Mouse (Mus musculus) neural tube, embryonic 10.5 days (tissue): ENCODE results near the gene Lingo1.

Experiments used
- DNase-seq: peaks from one replicate; pipeline ENCODE4 v3.0.0-alpha.2; 2017; ENCODE audit warnings: low spot score; ENCODE audit errors: extremely low spot score

The Lingo1 gene

GRCm38 (mm10) chr9:56795721-56796655 is at the start of gene Lingo1:
Lingo1 (minus strand) TSS chr9:56796468.
- DNase-seq = peak; percentile 58

DNA sequence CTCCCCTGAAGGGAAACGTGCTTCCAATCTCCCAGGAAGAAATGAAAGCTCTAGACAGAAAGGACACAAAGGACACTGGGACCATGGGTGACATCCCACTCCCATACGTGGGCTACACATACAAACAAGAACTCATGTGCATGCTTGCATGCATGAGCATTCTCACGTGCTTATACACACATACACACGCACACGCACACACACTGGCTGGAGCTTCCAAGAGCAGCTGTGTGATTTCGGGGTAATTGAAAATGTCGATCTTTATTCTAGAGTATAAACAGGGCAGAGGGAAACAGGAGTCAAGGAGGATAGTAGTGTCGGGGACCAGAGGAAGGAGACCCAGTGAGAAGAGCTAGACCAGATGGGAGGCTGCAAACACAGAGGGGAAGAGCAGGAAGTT is 48.4 kb upstream of the Lingo1 start:
- no peak for DNase-seq

DNA sequence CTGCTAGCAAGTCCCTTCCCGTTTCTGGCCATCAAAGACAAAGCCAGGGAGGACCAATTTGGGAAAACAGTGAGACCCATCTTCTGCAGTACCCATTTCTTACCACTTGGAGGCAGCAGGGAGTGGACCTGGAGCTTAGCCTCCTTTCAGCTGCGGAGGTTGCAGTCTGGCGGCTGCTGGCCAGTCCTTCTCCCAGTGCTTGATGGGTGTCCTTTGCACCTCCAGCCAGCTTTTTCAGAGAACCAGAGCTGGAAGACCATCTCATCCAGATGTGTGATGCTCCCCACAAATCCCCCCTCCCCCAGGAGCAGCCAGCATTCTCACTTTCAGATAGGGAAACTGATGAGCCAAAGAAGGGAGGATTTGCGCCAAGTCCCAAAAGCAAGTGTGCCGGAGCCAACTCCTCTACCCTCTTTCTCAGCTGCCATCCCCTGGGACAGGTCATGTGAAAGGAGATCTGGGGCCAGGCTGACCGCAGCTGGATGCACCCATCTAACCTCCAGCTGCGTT is 47.5 kb upstream of the Lingo1 start:
- peak; percentile 68 for DNase-seq

DNA sequence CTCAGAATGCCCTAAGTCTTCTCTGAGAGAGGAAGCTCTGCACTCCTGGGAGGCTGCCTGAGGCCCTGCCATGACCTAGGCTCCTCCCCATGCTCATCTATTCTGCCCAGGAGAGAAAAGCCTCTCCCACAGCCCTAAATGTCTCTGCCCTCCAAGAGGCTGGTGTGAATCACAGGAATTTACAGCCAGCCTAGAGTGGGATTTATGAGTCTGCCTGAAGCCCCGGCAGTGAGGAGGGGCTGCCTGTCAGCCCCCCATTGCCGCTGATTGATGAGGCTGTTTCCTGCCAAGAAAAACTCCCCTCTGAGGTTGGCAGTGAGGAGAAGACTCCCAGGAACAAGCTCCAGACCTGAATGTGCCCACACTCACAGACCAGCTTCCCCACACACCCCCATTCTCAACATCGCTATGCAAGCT is 46.0 kb upstream of the Lingo1 start:
- DNase-seq = peak; percentile 54

DNA sequence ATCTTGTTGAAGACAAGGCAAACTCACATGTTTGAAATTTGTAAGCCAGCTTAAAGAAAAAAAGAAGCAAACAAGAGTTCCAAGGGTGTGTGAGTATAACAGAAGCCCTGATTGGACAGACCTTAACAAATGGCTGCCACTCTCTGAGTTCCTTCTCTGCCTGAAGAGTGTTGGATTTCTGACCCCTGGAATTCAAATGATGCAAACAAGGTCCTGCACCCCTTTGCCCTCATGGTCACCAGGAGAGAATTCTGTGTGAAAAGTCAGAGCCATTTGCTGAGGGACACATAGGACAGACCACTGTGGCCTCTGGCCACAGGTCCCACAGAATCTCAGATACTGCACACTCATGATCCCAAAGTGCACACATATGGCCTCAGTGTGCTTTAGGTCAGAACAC is 45.6 kb upstream of the Lingo1 start:
- no peak for DNase-seq

DNA sequence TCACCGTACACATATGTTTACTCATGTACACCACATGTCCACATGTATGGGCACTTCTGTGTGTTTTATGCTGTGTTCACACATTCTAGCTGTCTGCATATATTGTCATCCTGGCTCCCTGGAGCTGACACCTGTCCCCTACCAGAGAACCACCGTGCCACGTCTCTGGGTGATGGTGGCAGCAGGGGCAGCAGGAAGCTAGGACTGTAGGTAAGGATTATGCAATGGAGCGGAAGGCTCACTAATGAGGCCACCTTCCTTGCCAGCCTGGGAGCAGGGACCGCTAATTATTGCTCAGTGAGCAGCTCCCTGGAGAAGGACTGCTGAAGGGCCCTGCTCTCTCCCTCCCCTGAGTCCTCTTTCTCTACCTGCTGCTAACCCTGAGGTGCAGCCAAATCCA is 44.5 kb upstream of the Lingo1 start:
- no peak for DNase-seq

DNA sequence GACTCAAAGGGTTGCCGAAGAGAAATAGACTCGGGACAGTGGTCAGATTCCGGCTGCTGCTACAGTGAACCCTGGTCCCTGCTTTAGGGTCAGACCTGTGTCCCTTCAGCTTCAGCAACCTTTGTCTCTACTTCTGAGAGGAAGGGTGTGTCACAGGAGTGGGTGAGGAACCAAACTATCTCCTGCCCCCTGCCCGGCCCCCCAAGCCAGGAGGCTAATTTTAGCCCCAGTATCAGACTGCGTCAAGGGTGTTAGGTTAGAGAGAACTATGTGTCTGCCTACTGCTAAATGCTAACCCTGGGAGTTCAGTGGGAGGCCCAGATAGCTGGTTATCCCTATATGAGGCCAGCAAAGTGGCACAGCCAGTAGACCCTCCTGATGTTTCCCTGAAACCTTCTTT is 38.9 kb upstream of the Lingo1 start:
- DNase-seq = no peak

DNA sequence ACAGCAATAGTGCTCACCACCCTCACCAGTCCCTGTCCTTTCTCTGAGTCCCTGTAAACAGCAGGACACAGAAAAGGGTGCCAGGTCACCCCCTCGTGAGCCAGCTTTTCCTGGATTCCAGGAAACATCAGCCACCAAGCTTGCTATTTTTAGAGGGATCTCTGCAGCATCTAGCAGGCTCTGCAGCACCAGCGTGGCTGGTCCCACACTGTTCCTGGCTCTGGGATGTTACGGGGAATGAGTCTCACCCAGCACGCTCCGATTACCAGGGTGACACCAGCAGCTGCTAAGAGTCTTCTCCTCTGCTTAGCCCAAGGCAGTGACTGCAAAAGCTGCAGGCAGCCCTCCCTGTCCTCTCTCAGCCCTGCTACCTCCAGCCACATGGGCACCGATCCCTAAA is 36.6 kb upstream of the Lingo1 start:
- DNase-seq = no peak

- no peak for DNase-seq
Observed at GRCm38 (mm10) chr9:56831904-56832303, 35.6 kb upstream of the Lingo1 start.

GRCm38 (mm10) chr9:56830162-56830561 is 33.9 kb upstream of the Lingo1 start:
- DNase-seq = no peak

GRCm38 (mm10) chr9:56828841-56829240 is 32.6 kb upstream of the Lingo1 start:
- DNase-seq = no peak

GRCm38 (mm10) chr9:56828146-56828545 is 31.9 kb upstream of the Lingo1 start:
- no peak for DNase-seq

GRCm38 (mm10) chr9:56825476-56826213 is 29.4 kb upstream of the Lingo1 start:
- DNase-seq = peak; percentile 48

DNA sequence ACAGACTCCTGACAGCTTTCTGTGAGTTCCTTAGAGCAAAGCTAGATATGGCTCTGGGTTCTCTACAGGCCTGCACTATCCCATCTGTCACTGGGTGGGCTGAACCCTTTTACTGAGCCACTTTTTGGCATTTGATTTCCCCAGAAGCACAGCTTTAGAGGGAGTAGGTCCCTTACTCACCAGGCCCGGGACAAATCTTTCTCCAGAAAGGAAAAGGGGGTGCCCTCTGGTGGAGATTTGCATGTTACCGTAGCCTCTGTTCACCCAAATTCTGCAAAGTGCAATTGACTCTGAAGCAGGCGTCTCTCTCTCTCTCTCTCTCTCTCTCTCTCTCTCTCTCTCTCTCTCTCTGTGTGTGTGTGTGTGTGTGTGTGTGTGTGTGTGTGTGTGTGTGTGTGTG is 28.6 kb upstream of the Lingo1 start:
- DNase-seq = peak; percentile 39

GRCm38 (mm10) chr9:56810916-56811315 is 14.6 kb upstream of the Lingo1 start:
- DNase-seq = no peak

- no peak for DNase-seq
Observed at GRCm38 (mm10) chr9:56807990-56808389, 11.7 kb upstream of the Lingo1 start.

DNA sequence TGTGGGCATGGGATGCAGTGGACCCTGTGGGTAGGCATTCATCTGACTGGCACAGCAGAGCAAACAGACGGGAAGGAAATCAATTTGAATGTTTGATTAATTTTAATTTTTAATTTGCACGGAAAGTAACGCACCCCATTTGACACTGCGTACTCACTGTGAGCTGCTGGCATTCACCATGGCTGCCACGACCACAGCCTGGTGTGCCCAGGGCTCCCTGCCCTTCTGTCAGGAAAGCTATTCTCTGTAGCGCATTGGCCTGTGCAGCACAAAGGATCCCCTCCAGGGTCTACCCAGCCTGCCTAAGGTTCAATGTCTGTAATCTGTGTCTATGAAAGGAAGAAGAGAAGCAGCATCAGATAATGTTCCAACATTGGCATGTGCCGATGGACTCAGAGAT is 6.9 kb upstream of the Lingo1 start:
- no peak for DNase-seq

DNA sequence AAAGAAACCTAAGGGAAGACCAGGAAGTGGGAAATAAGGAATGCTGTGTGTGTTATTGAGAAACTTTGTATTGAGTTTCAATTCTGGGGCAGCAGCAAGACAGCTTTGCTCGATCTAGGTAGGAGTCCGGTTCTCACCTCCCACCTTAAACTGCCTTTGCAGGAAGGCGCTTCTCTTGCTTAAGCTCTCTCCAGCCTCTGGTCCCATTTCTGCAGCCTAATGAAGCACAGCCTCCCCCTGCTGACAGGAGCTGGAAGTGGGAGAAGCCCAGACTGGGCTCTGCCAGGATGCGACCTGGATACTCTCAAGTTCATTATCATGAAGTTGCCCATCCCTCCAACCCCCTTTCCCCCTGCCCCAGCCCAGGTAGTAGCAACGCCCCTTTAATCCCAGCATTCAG is 1.6 kb upstream of the Lingo1 start:
- peak; percentile 65 for DNase-seq

DNA sequence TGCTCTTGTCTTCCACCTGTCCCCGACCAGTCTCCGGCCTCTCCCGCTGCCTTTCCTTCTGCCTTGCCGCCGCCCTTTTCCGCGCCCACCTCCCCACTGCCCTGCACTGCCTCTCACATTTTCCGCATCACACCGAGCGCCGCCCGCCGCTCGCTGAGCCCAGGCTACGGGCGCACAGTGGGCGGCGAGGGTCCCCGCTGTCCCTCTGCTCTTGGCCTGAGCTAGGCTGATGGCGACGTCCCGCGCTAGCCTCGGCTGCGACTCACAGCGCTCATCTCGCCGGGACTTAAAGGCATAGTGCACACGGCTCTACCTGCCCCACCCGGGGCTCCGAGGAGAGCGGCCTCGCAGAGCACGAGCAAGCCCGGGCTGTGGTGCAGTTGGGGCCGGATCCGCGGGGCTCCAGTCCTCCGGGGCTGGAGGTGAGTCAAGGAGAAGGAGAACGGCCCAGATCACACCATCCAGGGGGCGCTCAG is 426 bp upstream of the Lingo1 start:
- no peak for DNase-seq

DNA sequence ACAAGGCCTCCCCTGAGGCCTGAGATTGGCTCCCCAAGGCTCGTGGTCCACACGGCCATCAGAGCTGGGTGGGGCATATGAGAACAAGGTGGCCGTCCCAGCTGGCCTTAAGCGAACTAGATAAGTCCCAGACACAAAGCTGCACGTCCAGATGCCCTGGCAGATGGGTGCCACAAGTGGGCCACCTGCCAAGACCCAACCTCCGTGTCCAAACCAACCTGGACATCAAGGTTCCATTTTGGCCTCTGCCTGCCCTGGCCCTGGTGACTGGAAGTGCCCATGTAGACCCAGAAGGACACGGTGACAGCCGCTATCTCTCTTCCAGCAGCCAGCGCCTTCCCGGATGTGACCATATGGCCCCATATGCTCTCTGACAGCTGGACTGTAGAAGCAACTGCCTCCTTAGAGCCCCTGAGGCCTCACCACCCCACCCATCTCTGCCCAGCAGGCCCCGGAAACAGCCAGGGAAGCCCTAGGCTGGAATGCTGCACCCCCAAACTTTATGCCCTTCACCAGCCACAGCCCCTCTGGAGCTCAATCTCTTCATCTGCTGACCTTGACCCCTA is 4.5 kb downstream of the Lingo1 start:
- DNase-seq = no peak

- no peak for DNase-seq
Observed at GRCm38 (mm10) chr9:56784576-56784975, 11.7 kb downstream of the Lingo1 start.
